Mouse (Mus musculus): Measurements from ENCODE around the gene Pde1c. TPM values are rescaled to one million over a fixed set of nuclear protein-coding genes. Genes with fewer than 3 reads are reported as not detected.

Gene Pde1c
- polyA plus RNA-seq, 1 experiment: 54.3 TPM

GRCm38 (mm10) chr6:56441501-56441900 is 127.4 kb downstream of the Pde1c start:
- TF ChIP-seq POLR2A (IDR thresholded peaks at IDR 0.05; ENCODE audit: control insufficient read depth, low read depth, low read length): no peak
- TF ChIP-seq CTCF (IDR thresholded peaks at IDR 0.05; ENCODE audit: control insufficient read depth, insufficient read depth, insufficient replicate concordance, low read depth, low read length): no peak
- no peaks in the 10 kb centered on the region for H3K36me3 ChIP-seq (ENCODE audit: control insufficient read depth, insufficient read depth, low read length)
- no peaks in the 10 kb centered on the region for H3K4me1 ChIP-seq (ENCODE audit: control insufficient read depth, insufficient read depth, low read length)
- no peak overlapping the region for H3K4me3 ChIP-seq (ENCODE audit: control insufficient read depth, low read depth, low read length)
- no peaks in the 10 kb centered on the region for H3K27me3 ChIP-seq (ENCODE audit: control insufficient read depth, insufficient read depth, low read length)
- no peak overlapping the region for H3K27ac ChIP-seq (ENCODE audit: control insufficient read depth, insufficient read depth, low read depth, low read length)

- Histone ChIP-seq H3K27me3 (ENCODE audit: control insufficient read depth, insufficient read depth, low read length) (no peaks in the 10 kb centered on the region), H3K27ac (ENCODE audit: control insufficient read depth, insufficient read depth, low read depth, low read length) (no peak overlapping the region), H3K4me3 (ENCODE audit: control insufficient read depth, low read depth, low read length) (no peak overlapping the region), H3K36me3 (ENCODE audit: control insufficient read depth, insufficient read depth, low read length) (no peaks in the 10 kb centered on the region), H3K4me1 (ENCODE audit: control insufficient read depth, insufficient read depth, low read length) (no peaks in the 10 kb centered on the region)
- TF ChIP-seq CTCF (IDR thresholded peaks at IDR 0.05; ENCODE audit: control insufficient read depth, insufficient read depth, insufficient replicate concordance, low read depth, low read length) (no peak), POLR2A (IDR thresholded peaks at IDR 0.05; ENCODE audit: control insufficient read depth, low read depth, low read length) (no peak)
Observed at GRCm38 (mm10) chr6:56425846-56426245, 143.1 kb downstream of the Pde1c start.

- H3K36me3 ChIP-seq (ENCODE audit: control insufficient read depth, insufficient read depth, low read length): no peaks in the 10 kb centered on the region
- H3K4me3 ChIP-seq (ENCODE audit: control insufficient read depth, low read depth, low read length): no peak overlapping the region
- H3K4me1 ChIP-seq (ENCODE audit: control insufficient read depth, insufficient read depth, low read length): no peaks in the 10 kb centered on the region
- TF ChIP-seq CTCF (IDR thresholded peaks at IDR 0.05; ENCODE audit: control insufficient read depth, insufficient read depth, insufficient replicate concordance, low read depth, low read length): no peak
- TF ChIP-seq POLR2A (IDR thresholded peaks at IDR 0.05; ENCODE audit: control insufficient read depth, low read depth, low read length): no peak
- no peaks in the 10 kb centered on the region for H3K27me3 ChIP-seq (ENCODE audit: control insufficient read depth, insufficient read depth, low read length)
- no peak overlapping the region for H3K27ac ChIP-seq (ENCODE audit: control insufficient read depth, insufficient read depth, low read depth, low read length)
Observed at GRCm38 (mm10) chr6:56422866-56423265, 146.0 kb downstream of the Pde1c start.

GRCm38 (mm10) chr6:56416191-56416590 is 152.7 kb downstream of the Pde1c start:
- Histone ChIP-seq H3K4me3 (ENCODE audit: control insufficient read depth, low read depth, low read length) (no peak overlapping the region), H3K27me3 (ENCODE audit: control insufficient read depth, insufficient read depth, low read length) (no peaks in the 10 kb centered on the region), H3K27ac (ENCODE audit: control insufficient read depth, insufficient read depth, low read depth, low read length) (no peak overlapping the region), H3K36me3 (ENCODE audit: control insufficient read depth, insufficient read depth, low read length) (no peaks in the 10 kb centered on the region), H3K4me1 (ENCODE audit: control insufficient read depth, insufficient read depth, low read length) (no peaks in the 10 kb centered on the region)
- TF ChIP-seq POLR2A (IDR thresholded peaks at IDR 0.05; ENCODE audit: control insufficient read depth, low read depth, low read length) (no peak), CTCF (IDR thresholded peaks at IDR 0.05; ENCODE audit: control insufficient read depth, insufficient read depth, insufficient replicate concordance, low read depth, low read length) (no peak)

- Histone ChIP-seq H3K4me1 (ENCODE audit: control insufficient read depth, insufficient read depth, low read length) (no peaks in the 10 kb centered on the region), H3K4me3 (ENCODE audit: control insufficient read depth, low read depth, low read length) (no peak overlapping the region), H3K27ac (ENCODE audit: control insufficient read depth, insufficient read depth, low read depth, low read length) (no peak overlapping the region), H3K36me3 (ENCODE audit: control insufficient read depth, insufficient read depth, low read length) (no peaks in the 10 kb centered on the region), H3K27me3 (ENCODE audit: control insufficient read depth, insufficient read depth, low read length) (no peaks in the 10 kb centered on the region)
- TF ChIP-seq CTCF (IDR thresholded peaks at IDR 0.05; ENCODE audit: control insufficient read depth, insufficient read depth, insufficient replicate concordance, low read depth, low read length): no peak
- no peak for TF ChIP-seq POLR2A (IDR thresholded peaks at IDR 0.05; ENCODE audit: control insufficient read depth, low read depth, low read length)
Observed at GRCm38 (mm10) chr6:56389178-56389577, 179.7 kb downstream of the Pde1c start.

GRCm38 (mm10) chr6:56376359-56376758 is 192.5 kb downstream of the Pde1c start:
- no peak for TF ChIP-seq POLR2A (IDR thresholded peaks at IDR 0.05; ENCODE audit: control insufficient read depth, low read depth, low read length)
- no peak for TF ChIP-seq CTCF (IDR thresholded peaks at IDR 0.05; ENCODE audit: control insufficient read depth, insufficient read depth, insufficient replicate concordance, low read depth, low read length)
- no peaks in the 10 kb centered on the region; the same call in 1 of the 2 replicates for H3K4me1 ChIP-seq (ENCODE audit: control insufficient read depth, insufficient read depth, low read length)
- H3K4me3 ChIP-seq (ENCODE audit: control insufficient read depth, low read depth, low read length): no peak overlapping the region
- no peaks in the 10 kb centered on the region for H3K27me3 ChIP-seq (ENCODE audit: control insufficient read depth, insufficient read depth, low read length)
- H3K36me3 ChIP-seq (ENCODE audit: control insufficient read depth, insufficient read depth, low read length): no peaks in the 10 kb centered on the region
- H3K27ac ChIP-seq (ENCODE audit: control insufficient read depth, insufficient read depth, low read depth, low read length): no peak overlapping the region

GRCm38 (mm10) chr6:56374180-56374579 is 194.7 kb downstream of the Pde1c start:
- H3K36me3 ChIP-seq (ENCODE audit: control insufficient read depth, insufficient read depth, low read length): no peaks in the 10 kb centered on the region; the same call in 1 of the 2 replicates
- no peak overlapping the region for H3K4me3 ChIP-seq (ENCODE audit: control insufficient read depth, low read depth, low read length)
- no peaks in the 10 kb centered on the region for H3K27me3 ChIP-seq (ENCODE audit: control insufficient read depth, insufficient read depth, low read length)
- peaks cover under 1% of the 10 kb centered on the region; the same call in 1 of the 2 replicates for H3K4me1 ChIP-seq (ENCODE audit: control insufficient read depth, insufficient read depth, low read length)
- TF ChIP-seq CTCF (IDR thresholded peaks at IDR 0.05; ENCODE audit: control insufficient read depth, insufficient read depth, insufficient replicate concordance, low read depth, low read length) (no peak), POLR2A (IDR thresholded peaks at IDR 0.05; ENCODE audit: control insufficient read depth, low read depth, low read length) (no peak)
- H3K27ac ChIP-seq (ENCODE audit: control insufficient read depth, insufficient read depth, low read depth, low read length): no peak overlapping the region

GRCm38 (mm10) chr6:56373753-56374152 is 195.2 kb downstream of the Pde1c start:
- Histone ChIP-seq H3K4me1 (ENCODE audit: control insufficient read depth, insufficient read depth, low read length) (peaks cover 4% of the 10 kb centered on the region), H3K27ac (ENCODE audit: control insufficient read depth, insufficient read depth, low read depth, low read length) (no peak overlapping the region), H3K27me3 (ENCODE audit: control insufficient read depth, insufficient read depth, low read length) (no peaks in the 10 kb centered on the region), H3K4me3 (ENCODE audit: control insufficient read depth, low read depth, low read length) (no peak overlapping the region), H3K36me3 (ENCODE audit: control insufficient read depth, insufficient read depth, low read length) (no peaks in the 10 kb centered on the region; the same call in 1 of the 2 replicates)
- no peak for TF ChIP-seq CTCF (IDR thresholded peaks at IDR 0.05; ENCODE audit: control insufficient read depth, insufficient read depth, insufficient replicate concordance, low read depth, low read length)
